Mouse (Mus musculus) thymus, adult 2 months (tissue): ENCODE data around the gene Gm13088. TPM values are rescaled to one million over a fixed set of nuclear protein-coding genes. Genes with fewer than 3 reads are reported as not detected.
"Not testable (repeated sequence)": the region's sequence is repeated elsewhere in the genome, so short reads cannot be mapped to it uniquely, and the experiment has no call there.

ENCODE experiments used
- DNase-seq: peaks from one replicate; pipeline ENCODE4 v3.0.0; 2021
- H3K27ac ChIP-seq: fragments of 200-500 bp; 2 replicates; pipeline ENCODE4 v1.5.1; 2012; ENCODE audit warnings: low read length, control low read depth; ENCODE audit not compliant: control insufficient read depth, insufficient read depth
- H3K27me3 ChIP-seq: fragments of 200-500 bp; 2 replicates; pipeline ENCODE4 v1.6.1; 2012; ENCODE audit warnings: mild to moderate bottlenecking, low read length, moderate library complexity, mixed read lengths; ENCODE audit not compliant: control insufficient read depth, insufficient read depth
- H3K36me3 ChIP-seq: fragments of 200-500 bp; 2 replicates; pipeline ENCODE4 v1.6.1; 2012; ENCODE audit warnings: mild to moderate bottlenecking, low read length, moderate library complexity; ENCODE audit not compliant: control insufficient read depth, insufficient read depth
- H3K4me1 ChIP-seq: fragments of 200-500 bp; replicated peaks from 2 replicates; pipeline ENCODE4 v1.6.1; 2012; ENCODE audit warnings: low read length; ENCODE audit not compliant: control insufficient read depth, insufficient read depth
- H3K4me3 ChIP-seq: fragments of 200-500 bp; 2 replicates; pipeline ENCODE4 v1.5.1; 2012; ENCODE audit warnings: mild to moderate bottlenecking, low read length, control low read depth, moderate library complexity; ENCODE audit not compliant: control insufficient read depth, insufficient read depth
- POLR2A ChIP-seq: fragments of 200-500 bp; IDR thresholded peaks from 2 replicates; pipeline ENCODE4 v1.6.1; 2012; ENCODE audit warnings: mild to moderate bottlenecking, low read length, control low read depth, moderate library complexity; ENCODE audit not compliant: control insufficient read depth, poor library complexity, insufficient read depth; ENCODE audit errors: extremely low read depth
- whole genome bisulfite sequencing: fragments of 180-500 bp; shearing (Covaris S2); methylation state at CpG from one replicate; pipeline ENCODE4 v1.1.7; 2018; 5-methylcytosine and 5-hydroxymethylcytosine counted together
- polyA plus RNA-seq: library from polyadenylated mRNA; depleted of rRNA; stranded (reverse); fragments of >200 nt; gene quantifications from 2 replicates; pipeline ENCODE4 v1.2.3, GENCODE M21; 2012; rRNA removed

Gene Gm13088
- polyA plus RNA-seq = not detected in 2 replicates

DNA sequence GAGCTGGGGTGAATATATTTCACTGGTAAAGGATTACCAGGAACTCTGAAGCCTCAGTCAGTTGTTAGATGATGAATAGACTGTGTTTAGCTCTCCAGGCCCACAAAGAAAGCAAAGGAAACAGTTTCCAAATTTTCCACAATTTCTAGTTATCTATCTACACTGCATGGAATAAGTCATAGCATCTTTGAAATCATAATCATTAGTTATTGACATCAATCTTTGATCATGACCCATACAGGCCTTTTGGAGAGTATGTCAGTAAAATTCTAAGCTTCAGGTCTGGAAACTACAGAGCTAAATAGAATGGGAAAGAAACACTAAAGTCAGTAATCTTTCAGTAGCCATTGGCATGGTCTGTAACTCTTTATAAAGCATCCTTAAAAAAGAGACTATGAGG, at the start of gene Gm13088:
TSS of gene Gm13088 (minus strand) at position 101 of the 400 bp plus-strand sequence.
- H3K27ac ChIP-seq, H3K36me3 ChIP-seq, H3K4me3 ChIP-seq, H3K27me3 ChIP-seq, DNase-seq, H3K4me1 ChIP-seq: not testable (repeated sequence)

DNA sequence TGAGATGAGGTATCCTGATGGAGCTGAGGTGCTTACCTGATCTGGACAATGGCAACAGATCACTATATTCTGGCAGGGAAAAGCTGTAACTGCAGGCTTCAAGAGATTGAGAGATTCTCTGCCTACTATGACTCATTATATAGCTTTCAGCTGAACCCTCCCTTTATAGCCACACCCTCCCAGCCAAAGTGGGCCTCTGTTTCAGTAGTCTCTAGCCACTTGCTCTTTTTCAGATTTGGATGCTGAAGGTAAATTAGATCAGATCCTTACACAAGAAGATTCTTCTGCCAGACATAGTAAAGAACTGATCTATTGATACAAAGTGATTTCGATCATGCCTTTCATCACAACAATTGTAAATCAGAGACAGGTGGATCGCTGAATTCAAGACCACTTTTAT, 45.6 kb upstream of the Gm13088 start, which contains the start of gene Gm13089:
TSS of gene Gm13089 (minus strand) at position 101 of the 400 bp plus-strand sequence.
- 83% methylated on average over 2 of the region's 2 CpGs for WGBS
- TF ChIP-seq POLR2A = no peak
- no peak within 1 kb of the TSS for H3K27ac ChIP-seq
- no peaks in the 10 kb centered on the region for H3K27me3 ChIP-seq
- H3K4me3 ChIP-seq = no peak within 1 kb of the TSS
- H3K36me3 ChIP-seq = no peaks in the 10 kb centered on the region
- DNase-seq = no peak
- H3K4me1 ChIP-seq = no peaks in the 10 kb centered on the region

DNA sequence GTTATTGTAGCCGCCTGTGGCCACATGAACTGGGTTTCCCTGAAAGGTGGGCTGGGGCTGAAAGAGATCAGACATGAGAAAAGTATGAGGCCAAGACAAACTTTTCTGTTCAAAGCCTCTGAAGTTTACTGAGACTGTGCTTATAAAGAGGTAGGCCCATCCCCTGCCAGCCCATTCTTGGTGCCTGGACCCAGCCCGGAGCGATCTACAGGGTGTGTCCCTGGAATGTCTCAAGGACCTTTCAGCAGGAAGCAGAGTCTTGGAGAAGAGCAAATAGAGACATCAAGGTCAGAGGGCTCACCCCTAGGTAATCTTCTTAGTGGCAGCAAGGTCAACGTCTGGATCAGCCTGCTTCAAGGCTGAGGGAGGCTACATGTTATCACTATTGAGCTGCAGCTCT, 38.9 kb downstream of the Gm13088 start:
- WGBS = 85% methylated on average over 4 of the region's 4 CpGs
- H3K27ac ChIP-seq, H3K27me3 ChIP-seq, H3K4me1 ChIP-seq, H3K36me3 ChIP-seq, H3K4me3 ChIP-seq, DNase-seq: not testable (repeated sequence)

DNA sequence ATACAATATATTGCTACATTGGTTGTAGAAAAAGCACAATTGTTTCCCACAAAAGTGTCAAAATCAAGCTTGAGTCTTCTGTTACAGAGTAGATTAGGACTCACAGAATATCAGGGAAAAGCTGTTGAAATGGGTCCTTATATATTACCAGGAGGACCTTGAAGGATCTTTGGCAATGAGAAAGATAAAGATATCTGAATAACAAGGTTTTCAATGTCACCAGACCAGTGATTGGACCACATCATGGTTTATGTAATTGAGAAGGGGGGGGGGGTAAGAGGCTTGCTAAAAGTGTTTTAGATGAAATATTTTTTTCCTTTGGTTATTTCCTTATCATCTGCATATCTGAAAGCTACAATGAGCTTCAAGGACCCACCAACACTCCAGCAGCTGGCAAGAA, 42.3 kb downstream of the Gm13088 start, which contains the start of gene Gm13083:
TSS of gene Gm13083 (plus strand) at position 301 of the 400 bp plus-strand sequence.
- not testable (repeated sequence) for H3K27me3 ChIP-seq, H3K27ac ChIP-seq, DNase-seq, H3K36me3 ChIP-seq, H3K4me3 ChIP-seq, H3K4me1 ChIP-seq

DNA sequence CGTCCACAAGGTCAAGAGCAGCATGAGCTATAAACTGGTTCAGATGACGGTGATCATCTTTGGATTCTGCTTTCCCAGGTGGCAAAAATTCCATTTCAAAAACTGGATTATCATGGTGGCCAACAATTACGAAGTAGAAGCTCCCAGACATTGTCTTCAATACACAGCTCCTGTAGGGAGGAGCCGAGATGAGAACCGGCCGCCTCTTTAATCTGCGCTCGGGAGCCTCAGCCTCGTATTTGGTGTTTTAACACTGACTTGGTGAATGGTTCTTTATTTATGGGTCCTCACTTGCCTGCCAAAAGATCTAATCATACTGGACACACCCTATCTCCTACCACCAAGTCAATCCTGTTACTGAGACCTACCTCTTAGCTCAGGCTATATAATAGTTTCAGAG, 45.1 kb downstream of the Gm13088 start:
- WGBS = 85% methylated on average over 9 of the region's 9 CpGs
- H3K27ac ChIP-seq, H3K4me3 ChIP-seq, DNase-seq, H3K4me1 ChIP-seq, H3K27me3 ChIP-seq, H3K36me3 ChIP-seq: not testable (repeated sequence)

Other genes with a start within 250 kb of the Gm13088 start
- 13.6 and 14.2 TPM in 2 replicates for gene Pramef8, start 244.8 kb downstream of the Gm13088 start, polyA plus RNA-seq
- gene Oog4, start 206.9 kb downstream of the Gm13088 start, polyA plus RNA-seq = not detected in 2 replicates
- 0.05 and 0.08 TPM in 2 replicates for gene Gm13043, start 145.9 kb downstream of the Gm13088 start, polyA plus RNA-seq
- not detected in 2 replicates for gene Gm13040, start 121.3 kb downstream of the Gm13088 start, polyA plus RNA-seq
- not detected in 2 replicates for gene BC080695, start 105.5 kb downstream of the Gm13088 start, polyA plus RNA-seq
- not detected in 2 replicates for gene Gm13057, start 105.5 kb downstream of the Gm13088 start, polyA plus RNA-seq
- gene Gm13083, start 42.2 kb downstream of the Gm13088 start, polyA plus RNA-seq = not detected in 2 replicates
- gene Gm13089, start 45.5 kb upstream of the Gm13088 start, polyA plus RNA-seq = not detected in 2 replicates
- not detected in 2 replicates for gene Gm13078, start 62.2 kb upstream of the Gm13088 start, polyA plus RNA-seq
- not detected in 2 replicates for gene Gm13023, start 132.1 kb upstream of the Gm13088 start, polyA plus RNA-seq
- not detected in 2 replicates for gene Gm13084, start 158.8 kb upstream of the Gm13088 start, polyA plus RNA-seq
- gene Gm13103, start 189.3 kb upstream of the Gm13088 start, polyA plus RNA-seq = not detected in 2 replicates
- gene Pramef6, start 243.1 kb upstream of the Gm13088 start, polyA plus RNA-seq = not detected in 2 replicates